Mouse (Mus musculus) C2C12 (cell line): ENCODE results near the gene Zc3h10.

Experiments
- CTCF ChIP-seq: IDR thresholded peaks from one replicate; pipeline ENCODE4 v1.5.1; 2011; ENCODE audit not compliant: control insufficient read depth, insufficient read depth, insufficient read length
- FOSL1 ChIP-seq: IDR thresholded peaks from one replicate; pipeline ENCODE4 v1.8.0; 2011; ENCODE audit warnings: mild to moderate bottlenecking, low read length; ENCODE audit not compliant: poor library complexity, insufficient read depth, severe bottlenecking
- MAX ChIP-seq: IDR thresholded peaks from one replicate; pipeline ENCODE4 v1.6.1; 2011; ENCODE audit warnings: mild to moderate bottlenecking, control low read depth
- MYOD1 ChIP-seq: IDR thresholded peaks from one replicate; pipeline ENCODE4 v1.6.1; 2011; ENCODE audit warnings: low read depth; ENCODE audit not compliant: control insufficient read depth, insufficient read length
- MYOG ChIP-seq: IDR thresholded peaks from one replicate; pipeline ENCODE4 v1.6.1; 2011; ENCODE audit not compliant: control insufficient read depth, insufficient read length; ENCODE audit errors: extremely low read depth
- USF1 ChIP-seq: IDR thresholded peaks from one replicate; pipeline ENCODE4 v1.6.1; 2011; ENCODE audit warnings: low read depth, mild to moderate bottlenecking, control low read depth, moderate library complexity

- TF ChIP-seq CTCF (no peak), MAX (no peak), MYOG (no peak), USF1 (no peak), MYOD1 (no peak), FOSL1 (no peak)
These were observed 30.9 kb downstream of the Zc3h10 start for GRCm38 (mm10) chr10:128516677-128517076.
